Mouse (Mus musculus): ENCODE results near the gene Batf3.

- TF ChIP-seq POLR2A (IDR thresholded peaks at IDR 0.05; ENCODE audit: extremely low read depth, insufficient read depth, low read length): no peak
- no peak for TF ChIP-seq CTCF (IDR thresholded peaks at IDR 0.05; ENCODE audit: extremely low read depth, insufficient read depth, low read length)
Observed at GRCm38 (mm10) chr1:191087955-191088354, 9.7 kb upstream of the Batf3 start.

Data from cortical plate, adult 2 months (tissue).